Mouse (Mus musculus): ENCODE results near the gene Lrrc61.

GRCm38 (mm10) chr6:48609512-48609911 is 54.9 kb downstream of the Lrrc61 start:
- no peak for TF ChIP-seq POLR2A (IDR thresholded peaks at IDR 0.05; ENCODE audit: control insufficient read depth, low read depth, low read length)
- no peak for TF ChIP-seq CTCF (IDR thresholded peaks at IDR 0.05; ENCODE audit: control insufficient read depth, insufficient read depth, insufficient replicate concordance, low read depth, low read length)
